Mouse (Mus musculus) CD4-positive, CD25-positive, alpha-beta regulatory T cell (primary cell): Measurements from ENCODE around the gene Llcfc1. TPM values are rescaled to one million over a fixed set of nuclear protein-coding genes. Genes with fewer than 3 reads are reported as not detected.

Experiments
- polyA plus RNA-seq: library from polyadenylated mRNA; unstranded; fragments of 100-300 nt; shearing (Covaris generic); gene quantifications from one replicate; pipeline ENCODE4 v1.2.1, GENCODE M21; 2017

Llcfc1 gene
- polyA plus RNA-seq = not detected

GRCm38 (mm10) chr6:41684131-41684530 lies at the start of gene Llcfc1:
Gene Llcfc1, plus strand, starts transcription at chr6:41684431.

GRCm38 (mm10) chr6:41636178-41636577 lies 48.1 kb upstream of the Llcfc1 start, which contains the start of gene Trpv6:
Gene Trpv6, minus strand, starts transcription at chr6:41636405.

GRCm38 (mm10) chr6:41680669-41681068 lies 3.6 kb upstream of the Llcfc1 start, which contains the start of gene Trpv5:
Gene Trpv5, minus strand, starts transcription at chr6:41680769.

GRCm38 (mm10) chr6:41704123-41704522 lies 19.9 kb downstream of the Llcfc1 start, which contains the start of gene Kel:
Gene Kel, minus strand, starts transcription at chr6:41704339.

Other genes starting within 250 kb of the Llcfc1 start
- not detected for gene Gm10334, start 238.3 kb upstream of the Llcfc1 start, polyA plus RNA-seq
- gene Prss1, start 225.5 kb upstream of the Llcfc1 start, polyA plus RNA-seq = not detected
- 2.6 TPM for gene Prss2, start 162.6 kb upstream of the Llcfc1 start, polyA plus RNA-seq
- 63.9 TPM for gene Ephb6, start 78.9 kb upstream of the Llcfc1 start, polyA plus RNA-seq
- 1.2 TPM for gene Trpv6, start 48.0 kb upstream of the Llcfc1 start, polyA plus RNA-seq
- not detected for gene Trpv5, start 3.7 kb upstream of the Llcfc1 start, polyA plus RNA-seq
- not detected for gene Kel, start 19.9 kb downstream of the Llcfc1 start, polyA plus RNA-seq
- not detected for gene Olfr459, start 90.7 kb downstream of the Llcfc1 start, polyA plus RNA-seq
- 9.2 TPM for gene Pip, start 163.1 kb downstream of the Llcfc1 start, polyA plus RNA-seq
- gene Sval2, start 168.6 kb downstream of the Llcfc1 start, polyA plus RNA-seq = not detected